Mouse (Mus musculus): ENCODE data around the gene Ube2r2.

GRCm38 (mm10) chr4:41100986-41101385 lies 34.6 kb upstream of the Ube2r2 start:
- TF ChIP-seq CTCF (IDR thresholded peaks at IDR 0.05; ENCODE audit: low read depth) (no peak), EP300 (IDR thresholded peaks at IDR 0.05; ENCODE audit: low read depth) (no peak)
